Mouse (Mus musculus): ENCODE measurements around the gene Mgst2. TPM values are rescaled to one million over a fixed set of nuclear protein-coding genes. Genes with fewer than 3 reads are reported as not detected.
A peak's percentile ranks its signal among the peaks of the same experiment; 100 is the strongest.

Mgst2 gene
- polyA plus RNA-seq, 1 experiment from 2014 or later: 128 TPM

DNA sequence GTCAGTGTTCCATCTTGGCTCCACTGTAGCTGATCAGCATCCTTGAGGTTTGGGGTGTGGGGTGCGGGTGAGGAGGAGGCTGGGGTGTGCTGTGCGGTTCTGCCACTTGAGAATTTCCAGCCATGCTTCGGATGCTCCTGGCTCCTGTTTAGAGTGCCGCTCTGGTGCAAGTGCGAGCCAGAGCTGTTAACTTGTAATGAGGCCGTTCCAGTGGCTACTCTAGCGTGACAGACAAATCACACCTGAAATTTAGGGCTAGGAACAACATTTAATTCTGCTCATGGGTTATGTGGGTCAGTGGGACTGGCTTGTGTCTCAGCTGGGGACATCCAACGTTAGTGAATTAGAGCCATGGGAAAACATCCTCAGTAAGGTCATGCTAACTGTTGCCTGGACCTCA, 10.2 kb upstream of the Mgst2 start:
- H3K4me3 ChIP-seq (ENCODE audit: low read depth, low read length): no peak overlapping the region
- no peaks in the 10 kb centered on the region for H3K27me3 ChIP-seq (replicated peaks; ENCODE audit: control insufficient read depth, insufficient read depth, low read length)
- H3K9me3 ChIP-seq (ENCODE audit: control insufficient read depth): no peaks in the 10 kb centered on the region
- no peak for TF ChIP-seq CTCF (IDR thresholded peaks at IDR 0.05; ENCODE audit: low read depth)
- peaks cover 5% of the 10 kb centered on the region; the same call in 1 of the 2 replicates for H3K4me1 ChIP-seq (replicated peaks; ENCODE audit: control insufficient read depth, insufficient read depth, low read length)
- no peak for ATAC-seq
- H3K27ac ChIP-seq (ENCODE audit: low read depth, low read length): no peak overlapping the region
- no peak overlapping the region for H3K9ac ChIP-seq (ENCODE audit: low read depth, low read length)
- 80% methylated on average over 8 of the region's 8 CpGs for WGBS
- no peak overlapping the region for H3K4me2 ChIP-seq (replicated peaks; ENCODE audit: low read depth)
- H3K36me3 ChIP-seq (ENCODE audit: control insufficient read depth, insufficient read depth): no peaks in the 10 kb centered on the region

DNA sequence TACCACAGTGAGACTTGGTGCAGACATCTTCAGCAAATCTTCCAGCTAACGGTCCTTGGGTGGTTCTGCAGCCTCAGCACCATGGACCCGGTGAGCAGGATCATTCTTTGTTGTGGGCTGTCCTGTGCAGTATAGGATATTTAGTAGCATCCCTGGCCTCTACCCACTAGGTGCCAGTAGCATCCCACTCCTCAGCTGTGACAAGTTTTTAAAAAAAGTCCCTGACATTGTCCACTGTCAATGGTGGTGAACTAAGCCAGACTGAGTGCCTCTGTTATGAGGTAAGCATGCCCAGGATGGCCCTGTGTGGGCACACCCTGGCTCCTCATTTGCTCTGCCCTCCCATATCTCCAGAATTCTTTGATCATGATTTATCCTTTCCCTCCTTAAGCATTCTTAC, 9.0 kb upstream of the Mgst2 start:
- H3K4me2 ChIP-seq (replicated peaks; ENCODE audit: low read depth): no peak overlapping the region
- no peak overlapping the region for H3K27ac ChIP-seq (ENCODE audit: low read depth, low read length)
- no peak overlapping the region for H3K9ac ChIP-seq (ENCODE audit: low read depth, low read length)
- peak; percentile 49 for TF ChIP-seq CTCF (IDR thresholded peaks at IDR 0.05; ENCODE audit: low read depth)
- peaks cover 5% of the 10 kb centered on the region; the same call in 1 of the 2 replicates for H3K4me1 ChIP-seq (replicated peaks; ENCODE audit: control insufficient read depth, insufficient read depth, low read length)
- no peaks in the 10 kb centered on the region for H3K9me3 ChIP-seq (ENCODE audit: control insufficient read depth)
- H3K27me3 ChIP-seq (replicated peaks; ENCODE audit: control insufficient read depth, insufficient read depth, low read length): no peaks in the 10 kb centered on the region
- ATAC-seq: no peak
- H3K36me3 ChIP-seq (ENCODE audit: control insufficient read depth, insufficient read depth): no peaks in the 10 kb centered on the region
- 74% methylated on average over 2 of the region's 2 CpGs for WGBS
- H3K4me3 ChIP-seq (ENCODE audit: low read depth, low read length): no peak overlapping the region

DNA sequence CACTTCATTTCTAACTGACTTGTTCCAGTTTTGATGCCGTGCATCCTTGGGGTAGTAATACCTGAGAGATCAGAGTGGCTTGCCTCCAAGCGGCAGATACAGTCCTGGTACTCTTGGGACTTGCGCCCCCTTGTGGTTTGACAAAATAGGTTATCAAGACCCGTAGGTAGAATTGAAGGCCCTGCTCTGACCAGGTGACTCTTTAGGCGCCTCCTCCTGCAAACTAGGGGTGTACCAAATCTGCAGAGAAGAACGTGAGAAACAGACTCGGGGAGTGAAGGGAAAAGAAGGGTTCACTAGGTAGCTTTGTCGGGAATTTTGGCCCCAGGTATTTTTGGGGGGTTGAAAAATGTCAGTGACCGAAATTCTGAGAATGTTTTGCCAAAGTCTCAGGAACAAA, 7.9 kb upstream of the Mgst2 start:
- no peaks in the 10 kb centered on the region for H3K27me3 ChIP-seq (replicated peaks; ENCODE audit: control insufficient read depth, insufficient read depth, low read length)
- no peak overlapping the region for H3K9ac ChIP-seq (ENCODE audit: low read depth, low read length)
- peaks cover 5% of the 10 kb centered on the region; the same call in 1 of the 2 replicates for H3K4me1 ChIP-seq (replicated peaks; ENCODE audit: control insufficient read depth, insufficient read depth, low read length)
- peak overlapping the region; percentile 57 for H3K4me2 ChIP-seq (replicated peaks; ENCODE audit: low read depth)
- peak overlapping the region; percentile 16 for H3K27ac ChIP-seq (ENCODE audit: low read depth, low read length)
- H3K36me3 ChIP-seq (ENCODE audit: control insufficient read depth, insufficient read depth): no peaks in the 10 kb centered on the region
- peak; percentile 89 for TF ChIP-seq CTCF (IDR thresholded peaks at IDR 0.05; ENCODE audit: low read depth)
- no peaks in the 10 kb centered on the region for H3K9me3 ChIP-seq (ENCODE audit: control insufficient read depth)
- peak; percentile 82 for ATAC-seq
- 5% methylated on average over 9 of the region's 9 CpGs for WGBS
- H3K4me3 ChIP-seq (ENCODE audit: low read depth, low read length): peak overlapping the region; percentile 4; the same call in 1 of the 2 replicates

DNA sequence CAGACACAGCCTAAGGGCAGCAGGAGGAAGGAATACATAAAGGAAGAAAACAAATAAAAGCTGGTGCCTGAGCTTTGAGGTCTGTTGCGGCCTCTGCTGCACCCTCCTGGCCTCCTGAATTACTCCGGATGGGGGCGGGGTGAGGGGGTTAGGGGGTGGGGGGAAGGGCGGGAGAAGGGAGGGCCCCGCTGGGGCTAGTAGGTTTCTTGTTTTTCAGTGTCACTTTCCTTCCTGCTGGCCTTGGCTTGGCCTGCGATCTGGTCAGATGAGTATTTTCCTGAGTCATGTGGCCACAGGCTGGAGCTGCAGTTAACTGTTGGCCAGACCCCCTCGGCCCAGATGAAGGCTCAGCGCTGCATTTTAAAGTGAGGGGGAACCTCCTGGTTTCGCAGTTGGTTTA, 7.5 kb upstream of the Mgst2 start:
- no peak overlapping the region for H3K9ac ChIP-seq (ENCODE audit: low read depth, low read length)
- no peaks in the 10 kb centered on the region for H3K9me3 ChIP-seq (ENCODE audit: control insufficient read depth)
- peak overlapping the region; percentile 4; the same call in 1 of the 2 replicates for H3K4me3 ChIP-seq (ENCODE audit: low read depth, low read length)
- no peaks in the 10 kb centered on the region for H3K36me3 ChIP-seq (ENCODE audit: control insufficient read depth, insufficient read depth)
- H3K27ac ChIP-seq (ENCODE audit: low read depth, low read length): peak overlapping the region; percentile 16
- H3K27me3 ChIP-seq (replicated peaks; ENCODE audit: control insufficient read depth, insufficient read depth, low read length): no peaks in the 10 kb centered on the region
- H3K4me1 ChIP-seq (replicated peaks; ENCODE audit: control insufficient read depth, insufficient read depth, low read length): peaks cover 5% of the 10 kb centered on the region; the same call in 1 of the 2 replicates
- TF ChIP-seq CTCF (IDR thresholded peaks at IDR 0.05; ENCODE audit: low read depth): no peak
- ATAC-seq: peak; percentile 62
- H3K4me2 ChIP-seq (replicated peaks; ENCODE audit: low read depth): peak overlapping the region; percentile 57
- WGBS: 4% methylated on average over 9 of the region's 9 CpGs

DNA sequence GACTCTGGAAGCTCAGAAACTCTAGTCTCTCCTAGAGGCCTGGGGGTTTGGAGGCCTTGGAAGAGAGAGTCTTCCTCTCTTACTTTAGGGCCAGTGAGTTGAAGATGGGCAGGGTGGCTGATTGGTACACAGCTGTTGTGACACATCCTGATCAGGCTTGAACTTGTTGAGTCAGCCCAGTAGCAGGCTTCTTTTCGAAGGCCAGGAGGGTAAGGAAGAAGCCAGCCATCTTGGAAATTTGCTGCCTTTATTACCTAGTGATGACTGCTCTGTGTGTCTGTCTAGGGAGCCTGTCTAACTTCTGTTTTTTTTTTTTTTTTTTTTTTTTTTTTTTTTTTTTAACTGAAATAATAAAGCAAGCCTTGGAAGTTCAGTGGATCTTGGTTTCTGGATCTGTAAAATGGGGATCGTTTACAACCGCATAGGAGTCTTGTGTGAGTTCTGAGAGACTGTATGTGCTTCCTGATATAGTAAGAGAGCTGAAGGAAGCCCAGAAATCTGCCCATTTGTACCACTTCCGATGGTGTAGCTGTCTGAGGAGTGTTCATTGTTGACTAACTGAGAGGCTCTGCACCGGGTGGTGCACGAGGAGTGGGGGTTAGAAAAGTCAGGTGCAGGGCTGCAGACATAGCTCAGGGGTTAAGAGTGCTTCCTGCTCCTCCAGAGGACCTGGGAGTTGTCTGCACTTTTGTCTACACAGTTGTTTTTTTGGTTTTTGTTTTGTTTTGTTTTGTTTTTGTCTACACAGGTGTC, 5.7 kb upstream of the Mgst2 start:
- H3K4me1 ChIP-seq (replicated peaks; ENCODE audit: control insufficient read depth, insufficient read depth, low read length): peaks cover 5% of the 10 kb centered on the region; the same call in 1 of the 2 replicates
- H3K27ac ChIP-seq (ENCODE audit: low read depth, low read length): no peak overlapping the region
- H3K27me3 ChIP-seq (replicated peaks; ENCODE audit: control insufficient read depth, insufficient read depth, low read length): no peaks in the 10 kb centered on the region
- WGBS: 62% methylated on average over 6 of the region's 6 CpGs
- no peak for ATAC-seq
- no peak overlapping the region for H3K4me2 ChIP-seq (replicated peaks; ENCODE audit: low read depth)
- TF ChIP-seq CTCF (IDR thresholded peaks at IDR 0.05; ENCODE audit: low read depth): no peak
- H3K36me3 ChIP-seq (ENCODE audit: control insufficient read depth, insufficient read depth): no peaks in the 10 kb centered on the region
- no peaks in the 10 kb centered on the region for H3K9me3 ChIP-seq (ENCODE audit: control insufficient read depth)
- H3K4me3 ChIP-seq (ENCODE audit: low read depth, low read length): no peak overlapping the region
- no peak overlapping the region for H3K9ac ChIP-seq (ENCODE audit: low read depth, low read length)

DNA sequence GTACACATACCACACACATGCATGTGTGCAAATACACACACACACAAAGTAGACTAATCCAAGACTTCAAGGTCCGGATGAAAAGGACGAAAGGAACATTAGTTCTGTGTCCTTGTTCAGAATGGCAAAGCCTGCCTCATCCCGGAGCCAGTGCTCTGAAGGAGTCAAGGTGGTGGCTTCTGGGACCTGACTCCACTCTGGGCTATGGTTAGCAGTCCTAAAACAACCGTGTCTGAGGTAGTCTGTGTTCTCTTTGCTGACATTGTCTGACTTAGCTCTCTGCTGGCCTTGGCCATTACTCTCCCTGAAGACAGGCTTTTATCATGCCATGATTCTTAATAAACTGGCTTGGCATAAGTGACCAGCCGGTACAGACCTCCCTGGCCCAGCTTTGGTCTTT, 745 bp upstream of the Mgst2 start:
- no peaks in the 10 kb centered on the region for H3K36me3 ChIP-seq (ENCODE audit: control insufficient read depth, insufficient read depth)
- no peak overlapping the region for H3K4me3 ChIP-seq (ENCODE audit: low read depth, low read length)
- H3K4me2 ChIP-seq (replicated peaks; ENCODE audit: low read depth): no peak overlapping the region
- H3K4me1 ChIP-seq (replicated peaks; ENCODE audit: control insufficient read depth, insufficient read depth, low read length): 0 out of 2 replicates have a peak, but pooled peaks cover 4% of the 10 kb centered on the region
- no peak overlapping the region for H3K27ac ChIP-seq (ENCODE audit: low read depth, low read length)
- no peak overlapping the region for H3K9ac ChIP-seq (ENCODE audit: low read depth, low read length)
- WGBS: 91% methylated on average over 5 of the region's 5 CpGs
- no peaks in the 10 kb centered on the region for H3K9me3 ChIP-seq (ENCODE audit: control insufficient read depth)
- TF ChIP-seq CTCF (IDR thresholded peaks at IDR 0.05; ENCODE audit: low read depth): no peak
- H3K27me3 ChIP-seq (replicated peaks; ENCODE audit: control insufficient read depth, insufficient read depth, low read length): no peaks in the 10 kb centered on the region
- ATAC-seq: no peak
